Mouse (Mus musculus) hindbrain, embryonic 10.5 days (tissue): Measurements from ENCODE around the gene Polr2h. TPM values are rescaled to one million over a fixed set of nuclear protein-coding genes. Genes with fewer than 3 reads are reported as not detected.
A peak's percentile ranks its signal among the peaks of the same experiment; 100 is the strongest.

Source experiments
- DNase-seq: peaks from one replicate; pipeline ENCODE4 v3.0.0-alpha.2; 2017; ENCODE audit warnings: low spot score
- H3K27ac ChIP-seq: fragments of 300-500 bp; sonication (generic); 2 replicates; pipeline ENCODE4 v1.5.1; 2016; ENCODE audit warnings: mild to moderate bottlenecking, moderate library complexity
- H3K27me3 ChIP-seq: fragments of 300-500 bp; sonication (generic); 2 replicates; pipeline ENCODE4 v1.6.1; 2016; ENCODE audit warnings: mild to moderate bottlenecking; ENCODE audit not compliant: poor library complexity, insufficient read depth, severe bottlenecking
- H3K36me3 ChIP-seq: fragments of 300-500 bp; sonication (generic); 2 replicates; pipeline ENCODE4 v1.6.1; 2016; ENCODE audit warnings: mild to moderate bottlenecking, moderate library complexity
- H3K4me1 ChIP-seq: fragments of 300-500 bp; sonication (generic); replicated peaks from 2 replicates; pipeline ENCODE4 v1.6.1; 2016; ENCODE audit warnings: mild to moderate bottlenecking
- H3K4me3 ChIP-seq: fragments of 300-500 bp; sonication (generic); 2 replicates; pipeline ENCODE4 v1.5.1; 2016; ENCODE audit warnings: mild to moderate bottlenecking, moderate library complexity
- H3K9me3 ChIP-seq: fragments of 300-500 bp; sonication (generic); 2 replicates; pipeline ENCODE4 v1.6.1; 2016; ENCODE audit warnings: mild to moderate bottlenecking, moderate library complexity
- WGBS: fragments of 180-500 bp; shearing (Covaris S2); methylation state at CpG from one replicate; pipeline ENCODE4 v1.1.7; 2016; 5-methylcytosine and 5-hydroxymethylcytosine counted together
- polyA plus RNA-seq: library from polyadenylated mRNA; unstranded; fragments of >200 nt; fragmentation: Nextera tagmentation; extraction: Ambion mirVana; gene quantifications from 2 replicates; pipeline ENCODE4 v1.2.1, GENCODE M21; 2016

Gene Polr2h
- polyA plus RNA-seq, 1 experiment from 2014 or later: 114 TPM

- H3K36me3 ChIP-seq: peaks cover 42% of the 10 kb centered on the region
- DNase-seq: peak; percentile 88
- H3K4me3 ChIP-seq: peak overlapping the region; percentile 73
- peak overlapping the region; percentile 95 for H3K27ac ChIP-seq
- under 1% methylated on average over 67 of the region's 68 CpGs for WGBS
- H3K4me1 ChIP-seq: peaks cover 54% of the 10 kb centered on the region
- H3K27me3 ChIP-seq: no peaks in the 10 kb centered on the region
- H3K9me3 ChIP-seq: no peaks in the 10 kb centered on the region
Measured at GRCm38 (mm10) chr16:20715976-20716840, 1.3 kb upstream of the Polr2h start.

- Histone ChIP-seq H3K36me3 (peaks cover 42% of the 10 kb centered on the region), H3K27me3 (no peaks in the 10 kb centered on the region), H3K4me3 (peak overlapping the region; percentile 73), H3K9me3 (no peaks in the 10 kb centered on the region), H3K4me1 (peaks cover 54% of the 10 kb centered on the region), H3K27ac (peak overlapping the region; percentile 95)
- DNase-seq: no peak
- under 1% methylated on average over 8 of the region's 8 CpGs for WGBS
Measured at GRCm38 (mm10) chr16:20716841-20717180, 654 bp upstream of the Polr2h start.

DNA sequence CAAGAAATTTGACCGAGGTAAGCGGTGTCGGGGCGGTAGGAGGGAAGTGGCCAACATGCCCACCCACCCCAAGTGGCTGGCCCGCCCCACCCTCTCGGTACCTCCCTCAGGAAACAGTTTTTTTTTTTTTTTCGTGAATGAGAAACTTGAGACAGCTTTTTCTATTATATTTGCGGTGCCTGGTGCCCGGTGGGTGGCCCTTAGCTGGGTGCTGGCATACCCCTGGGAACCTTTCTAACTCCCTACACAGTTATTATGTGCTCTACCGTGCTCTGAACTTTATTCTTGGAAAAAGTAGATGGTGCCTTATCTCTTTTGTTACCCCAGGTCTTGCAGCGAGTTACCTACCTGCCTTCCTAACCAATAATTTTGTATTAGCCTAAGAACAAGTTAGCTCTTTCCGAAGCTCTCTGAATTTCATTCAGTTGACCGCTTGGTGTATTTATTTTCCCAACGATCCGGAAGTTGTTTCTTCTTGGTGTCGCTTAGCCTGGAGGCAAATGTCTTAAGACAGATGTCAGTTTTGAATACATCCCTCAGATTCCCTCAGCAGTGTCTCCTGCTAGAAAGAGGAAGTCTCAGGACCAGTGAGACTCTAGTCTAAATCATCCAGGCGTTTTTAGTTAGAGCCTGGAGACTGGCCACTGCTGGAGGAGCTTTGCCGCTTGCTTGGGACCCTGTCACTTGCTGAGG, 659 bp downstream of the Polr2h start:
- WGBS: 3% methylated on average over 18 of the region's 18 CpGs
- H3K36me3 ChIP-seq: peaks cover 41% of the 10 kb centered on the region
- H3K27me3 ChIP-seq: no peaks in the 10 kb centered on the region
- no peaks in the 10 kb centered on the region for H3K9me3 ChIP-seq
- H3K4me3 ChIP-seq: peak overlapping the region; percentile 73
- H3K27ac ChIP-seq: peak overlapping the region; percentile 95
- DNase-seq: no peak
- H3K4me1 ChIP-seq: peaks cover 54% of the 10 kb centered on the region

- peaks cover 23% of the 10 kb centered on the region for H3K4me1 ChIP-seq
- H3K27ac ChIP-seq: no peak overlapping the region
- H3K9me3 ChIP-seq: no peaks in the 10 kb centered on the region
- H3K36me3 ChIP-seq: peaks cover 37% of the 10 kb centered on the region
- H3K4me3 ChIP-seq: no peak overlapping the region
- H3K27me3 ChIP-seq: no peaks in the 10 kb centered on the region
- 86% methylated on average over 10 of the region's 10 CpGs for WGBS
- DNase-seq: no peak
Measured at GRCm38 (mm10) chr16:20721808-20722207, 4.3 kb downstream of the Polr2h start.

GRCm38 (mm10) chr16:20722736-20723135, 5.3 kb downstream of the Polr2h start:
- H3K4me3 ChIP-seq: no peak overlapping the region
- no peaks in the 10 kb centered on the region for H3K9me3 ChIP-seq
- H3K4me1 ChIP-seq: peaks cover 14% of the 10 kb centered on the region
- H3K27ac ChIP-seq: no peak overlapping the region
- no peaks in the 10 kb centered on the region for H3K27me3 ChIP-seq
- 80% methylated on average over 4 of the region's 4 CpGs for WGBS
- DNase-seq: no peak
- peaks cover 37% of the 10 kb centered on the region for H3K36me3 ChIP-seq

DNA sequence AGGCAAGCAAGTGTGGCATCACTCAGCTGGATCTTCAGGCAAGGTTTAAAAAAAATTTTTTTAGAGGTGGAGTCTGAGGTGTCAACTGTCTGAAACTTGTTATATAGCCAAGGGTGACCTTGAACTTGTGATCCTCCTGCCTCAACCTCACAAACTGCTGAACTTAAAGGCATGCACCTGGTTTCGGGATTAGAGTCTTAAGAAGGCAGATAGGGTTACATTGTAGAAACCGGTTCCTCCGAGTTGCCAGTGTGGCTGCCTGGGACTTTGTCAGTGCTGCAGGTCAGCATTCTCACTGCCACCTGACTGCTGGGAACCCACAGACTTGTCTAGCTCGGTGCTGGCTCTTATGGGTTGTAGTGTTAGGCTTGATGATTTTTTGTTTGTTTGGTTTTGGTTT, 5.8 kb downstream of the Polr2h start:
- DNase-seq: no peak
- WGBS: 64% methylated on average over 4 of the region's 4 CpGs
- H3K27me3 ChIP-seq: no peaks in the 10 kb centered on the region

DNA sequence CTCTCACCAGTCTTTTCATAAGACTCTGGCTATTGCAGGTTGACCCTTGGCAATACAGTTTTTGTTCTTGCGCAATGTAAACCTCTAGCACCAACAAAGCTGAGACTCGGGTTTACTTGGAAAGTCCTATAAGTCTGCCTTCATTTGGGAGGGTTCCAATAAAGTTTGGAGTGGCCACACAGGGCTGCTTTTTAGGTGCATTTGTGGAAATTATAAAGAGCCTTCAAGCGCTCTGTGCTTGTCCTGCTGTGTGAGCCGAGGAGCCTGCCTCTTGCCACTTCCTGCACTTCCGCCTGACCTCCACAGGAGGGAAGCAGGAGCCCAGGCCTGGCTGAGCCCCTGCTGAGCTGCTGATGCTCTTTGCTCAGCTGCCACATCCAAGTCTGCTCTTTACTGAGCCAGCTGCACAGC, 6.9 kb downstream of the Polr2h start:
- peaks cover 4% of the 10 kb centered on the region for H3K4me1 ChIP-seq
- peak; percentile 62 for DNase-seq
- H3K27ac ChIP-seq: no peak overlapping the region
- peaks cover 37% of the 10 kb centered on the region for H3K36me3 ChIP-seq
- no peaks in the 10 kb centered on the region for H3K27me3 ChIP-seq
- H3K9me3 ChIP-seq: no peaks in the 10 kb centered on the region
- 32% methylated on average over 5 of the region's 5 CpGs for WGBS
- no peak overlapping the region for H3K4me3 ChIP-seq

More for the DNA sequence above, 5.8 kb downstream of the Polr2h start:
- Histone ChIP-seq H3K27ac (no peak overlapping the region), H3K4me1 (peaks cover 11% of the 10 kb centered on the region), H3K9me3 (no peaks in the 10 kb centered on the region), H3K4me3 (no peak overlapping the region), H3K36me3 (peaks cover 37% of the 10 kb centered on the region)

DNA sequence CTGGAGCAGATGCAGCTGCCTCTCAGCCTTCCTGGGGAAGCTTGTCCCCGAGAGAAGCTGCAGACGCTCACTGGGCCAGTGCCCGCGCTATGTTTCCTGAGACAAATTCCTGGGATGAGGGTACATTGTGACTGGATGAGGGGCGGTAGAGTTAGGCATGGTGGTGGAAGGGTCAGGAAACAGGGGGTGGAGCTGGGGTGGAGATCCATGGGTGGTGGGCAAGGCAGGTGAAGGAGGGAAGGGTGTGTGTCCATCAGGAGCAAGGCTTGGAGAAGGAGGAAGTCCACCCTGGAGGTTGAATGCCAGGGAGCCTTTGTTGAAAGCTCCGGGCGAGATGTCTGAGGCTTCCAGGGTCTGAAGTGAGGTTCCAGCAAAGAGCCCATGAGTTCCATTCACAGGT, 7.9 kb downstream of the Polr2h start:
- 80% methylated on average over 7 of the region's 7 CpGs for WGBS
- no peak overlapping the region for H3K27ac ChIP-seq
- no peak for DNase-seq
- H3K27me3 ChIP-seq: no peaks in the 10 kb centered on the region; the same call in 1 of the 2 replicates
- peaks cover 10% of the 10 kb centered on the region for H3K4me1 ChIP-seq
- H3K36me3 ChIP-seq: peaks cover 27% of the 10 kb centered on the region
- H3K9me3 ChIP-seq: no peaks in the 10 kb centered on the region
- no peak overlapping the region for H3K4me3 ChIP-seq

- DNase-seq: no peak
- no peaks in the 10 kb centered on the region for H3K9me3 ChIP-seq
- no peaks in the 10 kb centered on the region; the same call in 1 of the 2 replicates for H3K27me3 ChIP-seq
- peaks cover 23% of the 10 kb centered on the region for H3K36me3 ChIP-seq
- no peak overlapping the region for H3K27ac ChIP-seq
- H3K4me3 ChIP-seq: no peak overlapping the region
- WGBS: 79% methylated on average over 4 of the region's 4 CpGs
- H3K4me1 ChIP-seq: peaks cover 14% of the 10 kb centered on the region
Measured at GRCm38 (mm10) chr16:20725750-20726149, 8.3 kb downstream of the Polr2h start.

DNA sequence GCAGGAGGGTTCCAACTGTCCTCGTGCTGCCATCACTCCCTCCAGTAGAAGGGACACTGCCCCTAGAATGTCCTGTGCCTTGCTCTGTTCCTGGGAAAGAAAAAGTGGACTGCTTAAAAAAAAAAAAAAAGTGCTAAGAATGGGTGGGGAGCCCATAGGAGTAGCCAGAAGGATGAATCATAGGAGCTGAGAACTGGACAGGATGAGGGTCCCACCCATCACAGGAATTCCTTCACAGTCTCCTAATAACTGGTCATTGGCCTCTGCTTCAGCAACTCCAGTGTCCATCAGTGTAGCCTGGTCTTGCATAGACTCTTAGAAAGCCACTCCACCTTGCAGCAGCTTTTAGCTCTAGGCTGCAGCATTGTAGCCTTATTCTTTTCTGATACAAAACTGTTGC, 8.9 kb downstream of the Polr2h start:
- 53% methylated on average over 1 of the region's 1 CpGs for WGBS
- DNase-seq: no peak
- peaks cover 17% of the 10 kb centered on the region for H3K36me3 ChIP-seq

DNA sequence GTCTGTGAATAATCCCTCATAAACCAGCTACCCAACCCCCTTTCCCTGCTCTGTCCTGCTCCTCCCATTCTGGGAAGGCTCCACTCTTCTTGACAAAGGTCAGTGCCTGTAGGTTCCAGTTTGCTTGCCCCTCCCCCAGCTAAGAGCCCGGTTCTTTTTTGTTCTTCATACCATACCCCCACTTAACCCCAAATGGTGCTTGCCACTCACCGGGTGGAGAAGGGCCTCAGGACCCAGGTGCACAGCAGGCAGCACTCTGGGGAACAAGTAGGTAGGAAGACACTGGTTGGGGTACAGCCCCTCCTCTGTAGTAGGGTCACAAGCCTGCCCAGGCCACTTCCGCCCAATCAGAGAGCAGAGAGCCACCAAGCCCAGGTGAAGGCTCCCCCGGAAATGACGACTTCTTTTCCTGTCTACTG, 12.8 kb downstream of the Polr2h start:
- Histone ChIP-seq H3K27ac (no peak overlapping the region), H3K9me3 (no peaks in the 10 kb centered on the region), H3K4me3 (no peak overlapping the region), H3K36me3 (no peaks in the 10 kb centered on the region), H3K27me3 (peaks cover 32% of the 10 kb centered on the region), H3K4me1 (peaks cover 41% of the 10 kb centered on the region)
- 36% methylated on average over 5 of the region's 5 CpGs for WGBS
- DNase-seq: no peak

More for the DNA sequence above, 8.9 kb downstream of the Polr2h start:
- Histone ChIP-seq H3K27ac (no peak overlapping the region), H3K9me3 (no peaks in the 10 kb centered on the region), H3K27me3 (peaks cover under 1% of the 10 kb centered on the region; the same call in 1 of the 2 replicates), H3K4me3 (no peak overlapping the region), H3K4me1 (peaks cover 14% of the 10 kb centered on the region)

DNA sequence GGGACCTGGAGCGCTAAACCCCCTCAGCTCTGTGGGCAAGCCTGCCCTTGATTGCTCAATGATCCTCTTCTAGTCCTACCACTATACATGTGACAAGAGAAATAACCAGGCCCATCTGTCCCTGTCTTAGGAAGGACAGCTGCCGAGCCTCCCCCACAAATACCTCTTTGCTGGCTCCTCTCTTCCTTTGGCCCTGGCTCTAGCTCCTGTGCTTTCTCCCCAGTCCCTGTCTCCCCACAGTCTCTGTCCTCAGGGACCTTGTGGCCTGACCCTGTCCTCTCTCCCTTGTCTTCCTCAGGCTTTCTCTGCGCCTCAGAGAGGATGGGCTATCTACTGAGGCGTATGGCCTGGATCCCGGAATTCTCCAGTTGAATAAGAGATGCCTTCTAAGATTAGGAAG, 14.2 kb downstream of the Polr2h start:
- no peaks in the 10 kb centered on the region for H3K9me3 ChIP-seq
- peak overlapping the region; percentile 94 for H3K27ac ChIP-seq
- no peak for DNase-seq
- H3K4me3 ChIP-seq: peak overlapping the region; percentile 16; the same call in 1 of the 2 replicates
- 69% methylated on average over 5 of the region's 5 CpGs for WGBS
- H3K27me3 ChIP-seq: peaks cover 42% of the 10 kb centered on the region
- no peaks in the 10 kb centered on the region for H3K36me3 ChIP-seq
- peaks cover 41% of the 10 kb centered on the region for H3K4me1 ChIP-seq
